Mouse (Mus musculus): Measurements from ENCODE around the gene Galr3.
"Not testable (repeated sequence)": the region's sequence is repeated elsewhere in the genome, so short reads cannot be mapped to it uniquely, and the experiment has no call there.

Gene Galr3

GRCm38 (mm10) chr15:79026511-79027290 lies 15.0 kb upstream of the Galr3 start:
- no peak for DNase-seq (ENCODE audit: inconsistent ontology term)

GRCm38 (mm10) chr15:79027291-79028205 lies 14.1 kb upstream of the Galr3 start:
- no peak for DNase-seq (ENCODE audit: inconsistent ontology term)

- peak; percentile 94 for DNase-seq (ENCODE audit: inconsistent ontology term)
These were observed 13.4 kb upstream of the Galr3 start, which contains the start of gene H1f0 for GRCm38 (mm10) chr15:79028237-79028738. TSS of gene H1f0 (plus strand) at chr15:79028450.

- no peak for DNase-seq (ENCODE audit: inconsistent ontology term)
These were observed 12.7 kb upstream of the Galr3 start for GRCm38 (mm10) chr15:79028823-79029484.

GRCm38 (mm10) chr15:79029519-79030241 lies 12.0 kb upstream of the Galr3 start:
- no peak for DNase-seq (ENCODE audit: inconsistent ontology term)

GRCm38 (mm10) chr15:79030551-79031435 lies 10.9 kb upstream of the Galr3 start:
- DNase-seq (ENCODE audit: inconsistent ontology term), result peak; percentile 98

- not testable (repeated sequence) for DNase-seq (ENCODE audit: inconsistent ontology term)
These were observed 9.8 kb upstream of the Galr3 start for GRCm38 (mm10) chr15:79031908-79032307.

GRCm38 (mm10) chr15:79037913-79038328 lies 3.8 kb upstream of the Galr3 start:
- DNase-seq (ENCODE audit: inconsistent ontology term), result peak; percentile 79

GRCm38 (mm10) chr15:79038331-79038730 lies 3.4 kb upstream of the Galr3 start:
- DNase-seq (ENCODE audit: inconsistent ontology term), result no peak

- peak; percentile 74 for DNase-seq (ENCODE audit: inconsistent ontology term)
These were observed 2.8 kb upstream of the Galr3 start for GRCm38 (mm10) chr15:79038853-79039252.

- DNase-seq (ENCODE audit: inconsistent ontology term), result no peak
These were observed 926 bp upstream of the Galr3 start for GRCm38 (mm10) chr15:79040501-79041416.

- DNase-seq (ENCODE audit: inconsistent ontology term), result peak; percentile 35
These were observed 1.2 kb downstream of the Galr3 start for GRCm38 (mm10) chr15:79042721-79043491.

- no peak for DNase-seq (ENCODE audit: inconsistent ontology term)
These were observed 3.2 kb downstream of the Galr3 start for GRCm38 (mm10) chr15:79044837-79045236.

GRCm38 (mm10) chr15:79048186-79048585 lies 6.5 kb downstream of the Galr3 start:
- no peak for DNase-seq (ENCODE audit: inconsistent ontology term)

- no peak for DNase-seq (ENCODE audit: inconsistent ontology term)
These were observed 8.6 kb downstream of the Galr3 start for GRCm38 (mm10) chr15:79050160-79050845.

- no peak for DNase-seq (ENCODE audit: inconsistent ontology term)
These were observed 9.3 kb downstream of the Galr3 start for GRCm38 (mm10) chr15:79050964-79051363.

Data from Muller cell, postnatal 12 days (primary cell).